Mouse (Mus musculus) megakaryocyte progenitor cell, adult 5-6 weeks (primary cell): Measurements from ENCODE around the gene Vasp. TPM values are rescaled to one million over a fixed set of nuclear protein-coding genes. Genes with fewer than 3 reads are reported as not detected.
A peak's percentile ranks its signal among the peaks of the same experiment; 100 is the strongest.

Experiments used
- ATAC-seq: replicated peaks from 2 replicates; pipeline ENCODE4 v1.8.0; 2016; ENCODE audit warnings: mild to moderate bottlenecking, moderate TSS enrichment, inconsistent platforms; ENCODE audit not compliant: poor library complexity
- total RNA-seq, 2 experiments: library from RNA; stranded (forward) in 1 of 2; stranded (reverse) in 1 of 2; fragments of 157-497, 149-512 nt in 1 of 2; fragments of 200-1000 nt in 1 of 2; gene quantifications; 2 replicates each; pipeline versions ENCODE4 v1.2.3 to v1.2.4; 2015 to 2017

Vasp gene
- total RNA-seq, 2 experiments from 2014 or later, result 49.6 to 73.0 TPM

- ATAC-seq, result no peak
Measured at GRCm38 (mm10) chr7:19240905-19241463, 30.6 kb downstream of the Vasp start.

GRCm38 (mm10) chr7:19239986-19240385, 31.6 kb downstream of the Vasp start:
- ATAC-seq, result peak; percentile 46

GRCm38 (mm10) chr7:19239423-19239822, 32.2 kb downstream of the Vasp start:
- peak; percentile 93 for ATAC-seq

- no peak for ATAC-seq
Measured at GRCm38 (mm10) chr7:19238344-19238743, 33.3 kb downstream of the Vasp start.

- ATAC-seq, result no peak
Measured at GRCm38 (mm10) chr7:19236411-19236810, 35.2 kb downstream of the Vasp start.

GRCm38 (mm10) chr7:19235092-19235671, 36.4 kb downstream of the Vasp start:
- peak; percentile 41 for ATAC-seq

- no peak for ATAC-seq
Measured at GRCm38 (mm10) chr7:19234652-19235051, 37.0 kb downstream of the Vasp start.

GRCm38 (mm10) chr7:19231849-19232248, 39.8 kb downstream of the Vasp start:
- ATAC-seq, result no peak

GRCm38 (mm10) chr7:19230899-19231298, 40.7 kb downstream of the Vasp start:
- no peak for ATAC-seq

- no peak for ATAC-seq
Measured at GRCm38 (mm10) chr7:19230041-19230580, 41.5 kb downstream of the Vasp start.

- ATAC-seq, result no peak
Measured at GRCm38 (mm10) chr7:19229404-19229803, 42.2 kb downstream of the Vasp start.

- ATAC-seq, result no peak
Measured at GRCm38 (mm10) chr7:19228793-19229148, 42.8 kb downstream of the Vasp start.

- peak; percentile 76 for ATAC-seq
Measured at GRCm38 (mm10) chr7:19227883-19228792, 43.5 kb downstream of the Vasp start, which contains the start of gene Opa3. Gene Opa3 (plus strand): TSS chr7:19228334.

GRCm38 (mm10) chr7:19226817-19227797, 44.5 kb downstream of the Vasp start:
- peak; percentile 14 for ATAC-seq

GRCm38 (mm10) chr7:19224933-19225332, 46.7 kb downstream of the Vasp start:
- ATAC-seq, result 0 out of 2 replicates have a peak, but pooled peaks have one; percentile 4

GRCm38 (mm10) chr7:19222875-19223274, 48.7 kb downstream of the Vasp start:
- no peak for ATAC-seq

- no peak for ATAC-seq
Measured at GRCm38 (mm10) chr7:19222189-19222588, 49.4 kb downstream of the Vasp start.

- no peak for ATAC-seq
Measured at GRCm38 (mm10) chr7:19220061-19220460, 51.6 kb downstream of the Vasp start.

- ATAC-seq, result peak; percentile 35; the same call in 1 of the 2 replicates
Measured at GRCm38 (mm10) chr7:19217944-19218343, 53.7 kb downstream of the Vasp start.

GRCm38 (mm10) chr7:19217492-19217891, 54.1 kb downstream of the Vasp start:
- ATAC-seq, result peak; percentile 38
